Mouse (Mus musculus) liver, adult 2 months (tissue): ENCODE data around the gene Mpzl3.

Source experiments
- CTCF ChIP-seq: fragments of 200-500 bp; IDR thresholded peaks from 2 replicates; pipeline ENCODE4 v1.5.1; 2011; ENCODE audit warnings: low read depth, low read length, control low read depth
- POLR2A ChIP-seq: fragments of 200-500 bp; IDR thresholded peaks from 2 replicates; pipeline ENCODE4 v1.6.1; 2011; ENCODE audit warnings: low read length, control low read depth; ENCODE audit not compliant: insufficient read depth; ENCODE audit errors: extremely low read depth

DNA sequence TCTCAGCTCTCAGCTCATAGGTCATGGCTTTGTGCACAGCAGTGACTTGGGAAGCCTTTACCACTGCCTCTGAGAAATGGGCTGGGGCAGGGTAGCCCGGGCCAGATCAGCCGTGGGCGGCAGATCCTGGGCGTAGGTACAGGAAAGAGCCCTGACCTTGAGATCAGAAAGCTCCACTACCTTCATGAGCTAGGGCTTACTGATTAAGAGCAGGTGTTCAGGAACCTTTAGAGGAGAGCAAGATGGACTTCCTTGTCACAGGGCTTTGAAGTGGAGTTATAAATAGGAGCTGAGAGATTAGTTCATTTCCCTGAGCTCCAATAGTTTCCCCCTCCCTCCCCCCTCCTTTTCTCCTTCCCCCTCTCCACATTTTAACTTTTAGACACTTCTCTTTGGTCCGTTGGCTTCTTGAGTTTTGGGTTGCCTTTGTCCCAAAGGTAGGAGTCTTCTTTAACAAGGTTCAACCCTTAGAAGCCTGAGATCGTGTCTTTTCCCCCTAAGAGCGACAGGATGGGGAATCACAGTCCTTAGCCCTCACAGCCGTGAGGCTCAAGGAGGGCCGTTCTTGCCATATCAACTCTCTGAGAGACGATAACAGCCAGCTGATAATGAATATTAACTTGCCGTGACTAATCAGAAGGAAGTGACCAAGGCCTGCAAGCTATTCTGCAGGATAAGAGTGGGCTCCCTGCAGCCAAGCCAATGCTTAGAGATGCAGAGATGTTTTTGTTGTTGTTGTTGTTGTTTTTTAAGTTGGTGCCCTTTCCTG is 48.4 kb downstream of the Mpzl3 start:
- no peak for TF ChIP-seq CTCF
- no peak for TF ChIP-seq POLR2A
